Mouse (Mus musculus): Measurements from ENCODE around the gene Ublcp1.
A peak's percentile ranks its signal among the peaks of the same experiment; 100 is the strongest.
"Not testable (repeated sequence)": the region's sequence is repeated elsewhere in the genome, so short reads cannot be mapped to it uniquely, and the experiment has no call there.

Ublcp1 gene

DNA sequence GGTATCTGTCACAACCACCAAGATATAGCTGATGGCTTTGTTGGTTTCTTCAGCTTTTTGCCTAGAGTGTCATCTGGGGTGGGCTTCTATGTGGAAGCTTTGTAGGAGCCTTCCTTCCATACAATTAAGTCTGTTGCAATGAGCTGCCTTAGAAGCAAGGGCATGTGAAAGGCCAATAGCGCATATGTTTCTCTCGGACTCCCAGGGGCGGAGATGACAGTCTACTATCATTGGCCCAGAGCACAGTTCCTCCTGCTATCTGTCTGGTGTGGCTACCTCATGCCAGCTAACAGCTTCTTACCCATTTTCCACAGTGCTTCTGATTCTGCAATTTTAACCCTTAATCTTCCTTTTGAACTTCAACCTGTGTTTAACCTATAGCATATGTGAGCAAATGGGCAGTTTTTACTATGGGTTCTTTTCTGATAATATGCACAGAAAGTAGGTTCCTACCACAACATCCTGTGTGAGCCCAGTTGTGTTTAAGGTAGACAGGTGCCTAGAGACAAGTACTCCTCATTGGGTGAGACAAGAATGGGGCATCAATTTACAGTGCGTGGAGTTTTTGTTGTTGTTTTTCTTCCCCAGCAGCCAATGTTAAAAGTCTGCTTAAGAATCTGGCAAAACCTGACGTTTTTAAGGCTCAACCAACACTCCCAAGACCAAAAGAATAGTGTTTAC lies 24.5 kb upstream of the Ublcp1 start:
- DNase-seq (ENCODE audit: low read depth, low spot score) = no peak

DNA sequence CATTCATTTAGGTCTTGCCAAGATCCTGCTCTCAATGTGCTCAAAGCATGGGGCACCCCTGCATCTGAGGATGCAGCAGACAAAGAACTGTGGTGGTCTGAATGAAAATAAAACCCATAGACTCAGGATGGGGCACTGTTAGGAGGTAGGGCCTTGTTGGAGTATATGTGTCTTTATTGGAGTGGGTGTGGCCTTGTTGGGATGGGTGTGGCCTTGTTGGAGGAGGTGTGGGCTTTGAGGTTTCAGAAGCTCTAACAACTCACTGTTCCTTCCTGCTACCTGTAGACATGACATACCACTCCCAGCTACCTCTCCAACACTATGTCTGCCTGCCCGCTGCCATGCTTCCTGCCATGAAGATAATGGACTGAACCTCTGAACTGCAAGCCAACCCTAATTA lies 18.8 kb upstream of the Ublcp1 start:
- DNase-seq (ENCODE audit: low read depth, low spot score) = no peak

DNA sequence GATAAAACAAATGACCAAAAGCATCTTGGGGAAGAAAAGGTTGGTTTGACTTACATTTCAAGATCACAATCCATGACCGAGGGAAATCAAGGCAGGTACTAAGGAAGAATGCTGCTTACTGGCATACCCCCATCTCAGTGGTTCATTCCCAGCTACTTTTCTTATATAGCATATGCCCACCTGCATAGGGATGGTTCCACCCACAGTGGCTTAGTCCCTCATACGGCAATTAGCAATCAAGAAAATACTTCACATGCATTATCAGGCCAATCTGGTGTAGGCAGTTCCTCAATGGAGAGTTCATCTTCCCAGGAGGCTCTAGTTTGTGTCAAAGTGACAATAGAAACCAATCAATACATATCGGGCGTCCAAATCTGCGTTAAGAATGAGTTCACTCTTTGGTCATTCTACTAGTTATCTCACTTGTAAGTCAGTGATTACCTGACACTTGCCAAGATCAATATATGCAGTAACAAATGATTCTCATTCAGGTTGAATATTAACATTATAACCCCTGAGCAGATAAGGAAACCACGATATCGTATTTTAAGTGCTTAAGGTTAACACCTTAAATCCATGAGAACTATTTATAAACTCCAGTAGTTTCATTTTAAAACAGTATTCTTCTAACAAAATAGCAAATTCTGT lies 14.9 kb upstream of the Ublcp1 start:
- DNase-seq (ENCODE audit: low read depth, low spot score) = no peak

DNA sequence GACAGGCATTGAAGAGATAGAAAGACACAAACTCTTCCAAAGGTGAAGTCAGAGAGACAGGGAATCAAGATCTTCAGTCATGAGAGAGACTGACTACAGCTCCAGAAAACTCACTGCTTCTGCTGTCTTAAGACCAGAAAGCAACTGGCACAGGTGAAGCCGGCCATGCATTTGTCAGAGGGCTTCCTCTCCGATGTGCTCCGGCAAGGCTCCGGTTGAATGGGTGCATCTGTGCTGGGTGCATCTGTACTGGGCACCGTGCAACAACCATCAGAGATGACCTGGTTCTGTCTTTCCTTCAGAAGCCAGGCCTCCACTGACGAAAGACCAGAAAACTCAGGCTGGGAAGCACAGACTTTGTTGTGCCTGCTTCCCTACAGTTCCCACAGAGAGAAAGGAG lies 9.9 kb upstream of the Ublcp1 start:
- DNase-seq (ENCODE audit: low read depth, low spot score) = no peak

DNA sequence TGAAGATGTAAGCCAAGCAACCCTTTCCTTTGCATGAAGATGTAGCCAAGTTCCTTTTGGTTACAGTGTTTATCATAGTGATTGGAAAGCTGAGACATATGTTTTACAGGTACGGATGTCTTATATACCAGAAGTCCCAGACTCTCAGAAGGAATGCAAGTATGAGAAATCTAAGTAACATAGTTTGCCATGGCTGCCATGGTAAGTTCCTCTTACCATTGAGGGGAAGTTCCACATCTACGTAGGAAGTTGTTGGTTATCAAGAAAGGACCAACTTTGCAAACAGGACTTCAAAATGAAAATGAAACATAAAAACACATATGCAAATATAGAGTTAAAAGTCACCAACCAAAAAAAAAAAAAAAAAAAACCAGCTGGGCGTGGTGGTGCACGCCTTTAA lies 8.1 kb upstream of the Ublcp1 start:
- DNase-seq (ENCODE audit: low read depth, low spot score) = no peak

DNA sequence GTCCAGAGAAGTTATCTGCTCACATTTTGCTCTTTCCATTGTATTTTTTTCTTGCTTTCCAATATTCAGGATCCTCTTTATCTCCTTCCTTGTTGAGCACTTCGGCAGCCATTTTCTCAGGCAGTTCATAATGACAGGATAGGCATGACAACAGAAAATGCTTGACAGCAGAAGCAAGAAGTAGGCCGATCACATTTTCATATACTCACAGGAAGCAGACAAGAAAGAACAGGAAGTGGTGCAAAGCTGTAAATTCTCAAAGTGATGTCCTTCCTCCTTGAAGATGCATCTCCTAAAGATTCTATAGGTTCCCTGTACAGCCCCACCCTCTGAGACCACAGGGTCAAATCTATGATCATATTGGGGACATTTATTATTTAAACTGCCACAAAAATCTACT lies 6.1 kb upstream of the Ublcp1 start:
- DNase-seq (ENCODE audit: low read depth, low spot score) = no peak

DNA sequence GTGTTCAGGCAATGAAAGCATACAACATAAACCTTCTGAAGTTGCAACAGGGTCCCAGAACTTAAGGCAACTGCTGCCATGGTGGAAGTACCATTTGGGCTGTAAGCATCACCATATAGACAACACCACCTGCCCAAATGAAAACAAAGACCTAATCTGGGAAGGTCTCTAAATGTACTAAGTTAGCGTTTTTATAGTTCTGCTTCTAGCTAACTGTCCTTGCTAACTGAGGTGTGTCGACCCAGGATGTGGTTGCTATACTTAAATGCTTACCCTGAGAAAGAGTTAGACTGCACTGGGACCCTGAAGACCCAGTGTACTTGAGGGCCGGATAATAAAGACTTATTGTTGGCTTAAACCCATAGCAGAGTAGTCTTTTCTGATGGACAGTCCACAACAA lies 5.2 kb upstream of the Ublcp1 start:
- no peak for DNase-seq (ENCODE audit: low read depth, low spot score)

DNA sequence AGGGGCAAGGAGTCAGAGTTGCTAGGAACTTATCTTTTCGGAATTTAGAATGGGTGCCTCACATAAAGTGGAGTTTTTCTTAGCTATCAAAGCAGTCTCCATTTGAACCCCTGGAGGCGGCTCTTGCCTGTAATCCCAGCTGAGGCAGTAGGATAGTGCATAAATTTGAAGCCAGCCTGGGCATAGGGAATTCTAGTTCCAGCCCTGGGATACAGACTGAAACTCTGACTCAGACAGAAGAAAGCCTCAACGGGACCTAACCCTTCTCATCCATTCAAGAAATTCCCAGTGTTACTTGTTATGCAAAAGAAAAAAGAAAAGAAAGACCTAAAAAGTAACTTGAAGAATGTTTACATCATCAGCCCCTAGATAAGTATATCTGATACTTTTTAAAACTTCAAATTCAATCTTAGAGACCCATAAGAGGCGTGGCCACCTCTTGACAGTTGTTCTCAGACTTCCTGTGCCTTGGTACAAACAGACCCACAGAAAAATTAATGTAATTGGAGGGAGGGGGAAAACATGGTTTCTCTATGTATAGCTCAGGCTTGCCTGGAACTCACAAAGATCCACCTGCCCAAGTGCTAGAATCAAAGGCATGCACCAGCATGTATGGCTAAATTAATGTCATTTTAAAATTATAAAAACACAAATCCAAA lies 1.2 kb upstream of the Ublcp1 start:
- DNase-seq (ENCODE audit: low read depth, low spot score) = no peak

DNA sequence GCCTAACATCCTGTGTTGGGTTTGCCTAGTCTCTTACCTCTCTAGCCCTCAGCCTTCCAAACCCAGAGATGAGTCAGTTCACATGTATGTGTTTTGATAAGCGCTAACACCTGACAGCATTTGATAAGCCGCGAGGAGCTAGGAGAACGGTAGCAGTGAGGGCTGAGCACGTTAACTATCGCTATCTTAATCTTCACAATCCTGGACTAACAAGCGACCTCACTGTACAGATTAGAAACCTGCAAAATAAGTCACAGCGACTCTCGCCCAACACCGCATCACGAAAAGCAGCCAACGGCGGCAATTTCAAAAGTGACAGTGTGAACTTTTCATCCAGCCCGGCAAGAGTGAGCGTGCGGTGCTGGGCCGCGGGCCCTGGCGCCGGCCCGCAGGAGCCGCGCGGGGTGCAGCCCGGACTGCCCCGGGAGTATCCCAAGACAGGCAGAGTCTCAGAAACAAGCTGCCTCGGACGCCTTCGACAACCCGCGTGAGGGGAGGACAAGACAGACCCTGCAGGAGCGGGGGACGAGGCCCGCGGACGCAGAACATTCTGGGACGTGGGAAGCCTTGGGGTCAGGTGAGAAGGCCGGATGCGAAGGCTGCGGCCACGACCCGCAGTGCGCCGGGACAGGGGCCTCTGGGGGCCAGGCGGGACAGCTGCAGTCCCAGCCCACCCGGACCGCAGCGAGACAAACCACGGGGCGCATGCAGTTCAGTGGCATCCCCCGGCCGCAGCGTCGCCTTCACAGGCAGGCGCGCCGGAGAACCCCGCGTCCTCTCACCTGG lies 459 bp downstream of the Ublcp1 start:
- peak; percentile 19 for DNase-seq (ENCODE audit: low read depth, low spot score)

DNA sequence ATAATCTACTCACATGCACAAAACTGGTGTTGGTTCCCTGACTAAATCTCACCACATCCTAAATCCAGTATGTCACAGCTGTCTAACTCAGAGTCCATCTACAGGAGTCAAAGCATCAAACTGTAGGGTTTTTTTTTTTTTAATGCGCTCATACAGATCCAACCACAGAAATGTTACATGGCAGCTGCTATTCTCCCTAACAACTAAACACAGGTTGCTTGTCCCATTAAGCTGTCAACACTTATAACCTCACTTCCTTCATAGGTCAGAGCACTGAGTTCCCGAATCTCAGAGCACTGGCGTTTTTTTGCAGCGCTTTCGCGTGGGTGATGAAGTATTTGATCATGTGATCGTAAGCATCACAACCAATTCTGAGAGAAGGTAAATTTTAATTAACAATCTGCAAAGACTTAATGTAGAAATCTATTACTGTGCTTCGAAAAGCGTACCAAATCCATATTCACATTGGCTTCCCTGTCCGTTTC lies 1.9 kb downstream of the Ublcp1 start:
- no peak for DNase-seq (ENCODE audit: low read depth, low spot score)

DNA sequence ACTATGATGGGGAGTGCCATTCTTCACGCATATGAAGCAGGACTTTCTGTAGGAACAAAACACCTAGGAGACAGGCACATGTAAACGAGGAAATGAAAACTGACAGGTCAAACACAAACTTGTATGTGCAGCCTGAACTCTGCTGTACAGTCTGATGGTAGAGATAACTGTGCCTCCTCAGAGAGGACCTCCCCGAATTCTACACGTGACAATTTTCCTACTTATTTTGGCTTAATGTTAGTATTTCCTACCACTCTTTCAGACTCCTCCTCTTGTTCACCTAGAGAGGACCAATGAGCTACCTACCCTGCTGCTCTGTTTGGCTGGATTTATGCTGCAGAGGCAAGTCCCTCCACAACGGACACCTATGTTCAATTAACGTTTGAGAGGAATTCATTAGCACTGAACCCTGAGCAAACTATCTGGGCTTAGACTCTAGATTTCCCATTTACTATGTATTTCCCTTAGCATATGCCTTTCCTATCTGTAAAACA lies 3.3 kb downstream of the Ublcp1 start:
- no peak for DNase-seq (ENCODE audit: low read depth, low spot score)

DNA sequence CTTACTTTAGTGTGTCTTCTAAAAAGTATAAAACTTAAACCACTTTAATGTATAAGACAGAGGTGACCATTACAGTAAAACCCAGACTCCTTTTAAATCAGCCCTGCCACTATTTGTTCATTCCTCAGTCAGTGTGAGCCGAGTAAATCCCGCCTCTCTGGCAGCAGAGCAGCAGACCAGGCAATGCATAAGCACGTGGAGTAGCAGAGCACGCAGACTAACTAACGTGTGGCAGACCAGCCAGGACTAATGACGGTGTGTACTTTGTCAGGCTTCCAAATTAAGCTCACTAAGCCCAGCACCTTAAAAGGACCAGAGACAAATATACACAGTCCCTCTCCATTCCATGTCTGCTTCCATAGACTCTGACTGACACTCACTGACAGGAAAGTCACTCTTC lies 8.8 kb downstream of the Ublcp1 start:
- DNase-seq (ENCODE audit: low read depth, low spot score) = no peak

DNA sequence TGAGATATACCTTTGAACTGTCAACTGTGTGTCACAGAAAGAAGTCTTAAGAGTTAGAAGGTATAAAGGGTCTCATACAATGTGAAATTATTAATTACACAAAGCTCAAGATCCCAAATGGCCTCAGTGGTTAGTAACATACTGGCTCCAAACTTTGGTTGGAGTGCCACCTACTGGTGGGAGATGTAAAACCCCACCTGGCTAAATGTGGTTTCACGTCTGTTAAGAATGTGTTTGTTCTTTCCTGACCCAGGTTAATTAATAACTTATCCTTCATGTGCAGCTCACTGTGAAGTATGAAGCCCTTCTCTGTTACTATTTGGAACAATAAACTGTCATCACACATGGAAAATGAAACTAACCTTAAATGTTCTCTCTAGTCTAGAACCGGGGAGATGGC lies 16.9 kb downstream of the Ublcp1 start:
- no peak for DNase-seq (ENCODE audit: low read depth, low spot score)

DNA sequence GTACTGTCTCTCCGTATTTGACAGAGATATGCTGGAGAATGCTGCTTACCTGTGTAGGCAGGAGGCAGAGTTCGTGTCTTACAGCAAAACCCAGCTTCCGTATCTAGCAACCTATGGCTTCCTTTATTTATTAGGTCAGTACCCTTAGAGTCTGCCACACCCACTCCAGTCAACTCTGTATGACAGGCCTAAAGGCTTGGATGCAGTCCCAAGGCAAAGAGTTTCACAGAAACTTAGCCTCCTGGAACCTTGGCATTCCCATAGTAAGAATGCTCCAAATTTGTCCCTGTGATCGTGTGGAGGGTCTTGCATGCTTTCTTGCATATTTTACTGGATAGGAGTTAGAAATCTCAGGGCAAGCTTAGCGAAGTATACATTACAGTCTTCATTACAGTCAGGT lies 18.3 kb downstream of the Ublcp1 start:
- DNase-seq (ENCODE audit: low read depth, low spot score) = not testable (repeated sequence)

DNA sequence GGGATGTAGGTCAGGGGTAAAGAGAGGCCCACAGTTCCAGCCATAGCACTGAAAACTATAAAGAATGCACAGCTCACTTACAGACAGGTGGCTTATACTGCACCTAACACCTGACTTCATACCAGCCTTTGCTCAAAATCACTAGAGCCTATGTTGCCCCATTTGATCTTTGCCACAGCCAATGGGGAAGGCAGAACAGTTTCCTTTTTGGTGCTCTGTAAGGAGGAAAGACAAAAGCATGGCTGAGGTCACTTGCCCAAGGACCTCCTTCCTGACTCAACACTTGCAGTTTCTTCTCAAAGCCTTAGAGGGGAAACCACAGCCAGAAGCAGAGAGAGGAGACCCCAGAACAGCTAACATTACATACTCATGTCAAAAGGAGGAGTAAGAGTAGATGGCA lies 19.3 kb downstream of the Ublcp1 start:
- DNase-seq (ENCODE audit: low read depth, low spot score) = no peak

DNA sequence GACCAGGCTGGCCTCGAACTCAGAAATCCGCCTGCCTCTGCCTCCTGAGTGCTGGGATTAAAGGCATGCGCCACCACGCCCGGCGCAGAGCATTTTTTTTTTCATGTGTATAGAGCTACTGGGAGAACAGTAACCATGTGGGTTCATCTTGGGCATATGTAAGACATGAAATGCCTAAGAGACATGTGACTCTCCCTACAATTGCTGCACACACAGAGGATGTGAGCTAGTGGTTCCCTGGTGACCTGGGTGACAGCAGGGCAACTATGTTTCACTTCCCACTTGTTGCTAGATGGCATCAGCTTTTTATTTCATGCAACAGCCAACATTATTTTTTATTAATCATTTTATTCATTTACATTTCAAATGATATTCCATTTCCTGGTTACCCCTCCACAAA lies 32.5 kb downstream of the Ublcp1 start:
- peak; percentile 7 for DNase-seq (ENCODE audit: low read depth, low spot score)

DNA sequence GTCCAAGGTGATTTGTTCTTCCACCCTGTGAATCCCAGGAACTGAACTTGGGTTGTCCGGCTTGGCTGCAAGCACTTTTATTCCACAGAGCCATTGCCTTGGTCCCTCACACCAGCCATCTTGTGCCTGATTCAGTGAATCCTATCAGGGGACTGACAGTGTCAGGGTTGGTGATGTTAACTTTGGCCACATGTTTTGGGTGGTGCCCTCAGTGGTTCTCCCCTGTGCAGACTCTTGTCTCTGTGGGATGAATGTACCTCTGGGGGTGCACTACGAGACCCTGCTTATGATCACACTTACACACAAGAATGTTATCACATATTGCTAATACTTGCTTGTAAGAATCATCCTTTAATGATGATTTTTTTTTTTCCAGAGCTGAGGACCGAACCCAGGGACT lies 40.3 kb downstream of the Ublcp1 start:
- no peak for DNase-seq (ENCODE audit: low read depth, low spot score)

DNA sequence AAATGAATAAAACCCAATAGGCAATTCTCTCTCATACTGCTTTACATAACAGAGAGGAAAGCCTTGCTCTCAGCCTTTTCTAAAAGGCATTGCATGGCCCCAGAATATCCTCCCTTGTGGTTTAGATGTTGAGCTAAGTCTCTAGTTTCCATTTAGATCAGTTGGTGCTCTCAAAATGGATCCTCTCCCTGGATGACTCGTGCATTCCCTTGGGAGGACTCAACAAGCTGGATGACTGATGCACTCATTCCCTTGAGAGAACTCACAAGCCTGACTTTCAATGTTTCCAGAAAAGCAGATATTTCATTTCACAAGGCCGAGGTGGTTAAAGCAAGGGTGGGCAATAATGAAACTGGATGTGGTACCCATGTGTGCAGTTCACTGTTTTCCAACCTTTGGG lies 42.3 kb downstream of the Ublcp1 start:
- no peak for DNase-seq (ENCODE audit: low read depth, low spot score)

DNA sequence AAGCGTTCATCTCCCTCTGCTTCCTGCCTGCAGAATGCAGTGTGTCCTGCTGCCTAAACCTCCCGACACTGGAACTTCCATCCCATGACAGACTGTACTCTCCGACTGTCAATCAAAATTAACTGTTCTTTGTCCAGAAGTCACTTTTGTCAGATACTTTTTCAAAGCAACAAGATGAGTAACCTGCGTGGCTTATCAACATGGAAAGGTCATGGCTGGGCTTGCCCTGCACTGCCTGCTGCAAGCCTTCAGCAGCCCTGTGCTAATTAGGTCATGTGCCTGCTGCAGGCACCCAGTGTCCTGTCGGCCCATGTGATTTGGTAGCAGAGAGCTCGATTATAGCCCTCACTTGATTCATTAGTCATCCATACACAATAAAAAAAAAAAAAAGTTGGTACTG lies 44.7 kb downstream of the Ublcp1 start:
- no peak for DNase-seq (ENCODE audit: low read depth, low spot score)

DNA sequence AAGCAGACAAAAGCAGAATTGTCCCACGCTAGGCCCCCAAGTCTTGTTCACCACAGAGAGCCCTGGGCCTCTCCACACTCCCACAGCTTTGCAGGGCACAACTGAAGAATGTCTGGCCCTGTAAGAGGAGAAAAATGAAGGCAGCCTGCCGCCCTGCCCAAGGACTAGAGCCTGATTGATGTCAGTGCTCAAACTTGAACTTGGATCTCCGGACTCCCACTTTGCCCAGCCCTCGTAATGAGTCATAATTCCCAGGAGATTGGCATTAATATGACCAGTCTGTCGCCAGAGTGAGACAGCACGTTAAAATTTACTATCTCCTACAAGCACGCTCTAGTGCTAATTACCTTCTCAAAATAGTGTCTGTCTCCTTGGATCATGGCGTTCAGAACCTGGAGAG lies 45.3 kb downstream of the Ublcp1 start:
- no peak for DNase-seq (ENCODE audit: low read depth, low spot score)

DNA sequence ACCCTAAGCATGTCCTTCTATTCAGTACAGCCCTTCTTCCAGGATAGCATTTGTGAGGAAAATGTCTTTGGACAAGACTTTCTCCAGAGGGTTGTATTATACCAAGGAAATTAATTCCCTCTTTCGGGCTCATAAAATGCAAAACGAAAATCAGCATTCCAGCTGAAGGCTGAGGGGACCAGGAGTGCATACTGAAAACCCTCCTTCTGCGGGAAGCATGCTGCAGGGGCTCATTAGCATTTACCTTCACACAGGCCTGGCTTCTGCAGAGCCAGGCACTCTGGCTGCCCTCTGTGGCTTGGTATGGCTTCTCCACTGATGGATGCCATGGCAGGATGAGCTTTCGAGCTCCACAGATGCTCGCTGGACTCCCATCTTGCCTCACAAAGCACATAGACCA lies 46.3 kb downstream of the Ublcp1 start:
- DNase-seq (ENCODE audit: low read depth, low spot score) = no peak

DNA sequence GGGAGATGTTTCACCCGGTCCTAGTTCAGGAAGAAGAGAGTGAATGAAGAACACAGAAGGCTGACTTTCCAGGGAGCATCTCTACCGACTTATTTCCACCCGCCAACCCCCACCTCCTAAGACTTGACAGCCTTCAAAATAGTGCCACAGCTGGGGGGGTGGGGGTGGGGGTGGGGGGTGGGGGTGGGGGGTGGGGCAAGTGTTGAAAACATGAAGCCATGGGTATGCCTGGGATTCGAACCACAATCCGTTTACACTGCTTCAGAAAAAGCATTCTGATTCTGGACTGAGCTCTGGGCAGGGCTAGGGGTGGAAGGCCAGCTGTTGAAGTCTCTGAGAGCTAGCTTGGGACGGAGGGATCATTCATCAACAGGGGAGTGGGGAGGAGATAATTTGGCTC lies 47.0 kb downstream of the Ublcp1 start:
- no peak for DNase-seq (ENCODE audit: low read depth, low spot score)
